Mouse (Mus musculus): Measurements from ENCODE around the gene Dyrk1b. TPM values are rescaled to one million over a fixed set of nuclear protein-coding genes. Genes with fewer than 3 reads are reported as not detected.
A peak's percentile ranks its signal among the peaks of the same experiment; 100 is the strongest.
"Not testable (repeated sequence)": the region's sequence is repeated elsewhere in the genome, so short reads cannot be mapped to it uniquely, and the experiment has no call there.

Gene Dyrk1b
- 2.8 and 3.1 TPM in 2 replicates for polyA plus RNA-seq (2016; fragmentation: Nextera tagmentation; extraction: Ambion mirVana)

DNA sequence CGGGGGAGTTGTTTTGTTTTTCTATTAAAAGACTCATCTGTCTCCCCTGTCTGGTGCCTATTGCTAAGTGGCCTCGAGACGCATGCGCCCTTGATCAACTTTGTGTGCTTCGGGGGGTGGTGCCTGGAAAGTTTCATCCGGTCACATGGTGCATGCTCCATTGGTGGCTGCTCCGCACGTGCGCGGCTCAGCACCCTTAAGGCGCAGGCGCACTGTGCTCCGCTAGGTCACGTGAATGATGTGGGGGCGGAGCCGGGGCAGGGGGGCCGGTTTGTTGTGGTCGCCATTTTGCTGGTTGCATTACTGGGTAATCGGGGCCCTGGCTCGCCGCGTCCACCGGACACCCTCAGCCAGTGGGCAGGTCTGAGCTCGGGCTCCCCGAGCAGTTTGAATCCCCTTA is at the start of gene Dyrk1b:
TSS of gene Dyrk1b (plus strand) at position 242 of the 400 bp plus-strand sequence.
- H3K27ac ChIP-seq, result peak within 1 kb of the TSS; percentile 90
- H3K9ac ChIP-seq, result peak within 1 kb of the TSS; percentile 85
- peak within 1 kb of the TSS; percentile 92 for H3K4me3 ChIP-seq
- peaks cover 81% of the 10 kb centered on the region for H3K36me3 ChIP-seq
- no peaks in the 10 kb centered on the region for H3K27me3 ChIP-seq (replicated peaks)
- WGBS (ENCODE audit: insufficient replicate concordance), result under 1% methylated on average over 25 of the region's 25 CpGs
- H3K4me2 ChIP-seq, result peak within 1 kb of the TSS; percentile 100
- H3K9me3 ChIP-seq (replicated peaks), result no peaks in the 10 kb centered on the region
- H3K4me1 ChIP-seq, result peaks cover 22% of the 10 kb centered on the region
- ATAC-seq, result peak; percentile 80

DNA sequence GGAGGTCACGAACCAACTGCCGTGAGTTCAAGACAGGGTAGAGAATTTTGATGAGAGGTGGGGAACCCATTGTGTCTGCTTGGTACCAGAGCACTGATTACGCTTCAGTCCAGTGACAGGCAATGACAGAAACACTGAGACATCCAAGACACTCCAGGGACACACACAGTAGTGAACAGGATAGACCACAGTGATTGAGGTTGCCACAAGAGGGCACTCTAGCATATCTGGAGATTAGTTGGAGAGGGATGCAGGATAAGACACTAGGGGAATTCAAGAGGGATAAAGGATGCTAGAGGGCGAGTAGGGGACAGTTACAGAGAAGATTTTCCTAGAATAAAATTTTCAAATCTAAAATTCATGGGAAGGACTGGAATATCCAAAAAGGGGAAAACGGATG is 41.7 kb upstream of the Dyrk1b start:
- no peak overlapping the region for H3K4me2 ChIP-seq
- no peak overlapping the region for H3K27ac ChIP-seq
- no peak overlapping the region for H3K9ac ChIP-seq
- WGBS (ENCODE audit: insufficient replicate concordance), result 46% methylated on average over 5 of the region's 5 CpGs
- no peak overlapping the region for H3K4me3 ChIP-seq
- H3K4me1 ChIP-seq, result no peaks in the 10 kb centered on the region
- H3K27me3 ChIP-seq (replicated peaks), result 0 out of 2 replicates have a peak, but pooled peaks cover 3% of the 10 kb centered on the region
- no peak for ATAC-seq
- H3K36me3 ChIP-seq, result no peaks in the 10 kb centered on the region
- H3K9me3 ChIP-seq (replicated peaks), result no peaks in the 10 kb centered on the region

DNA sequence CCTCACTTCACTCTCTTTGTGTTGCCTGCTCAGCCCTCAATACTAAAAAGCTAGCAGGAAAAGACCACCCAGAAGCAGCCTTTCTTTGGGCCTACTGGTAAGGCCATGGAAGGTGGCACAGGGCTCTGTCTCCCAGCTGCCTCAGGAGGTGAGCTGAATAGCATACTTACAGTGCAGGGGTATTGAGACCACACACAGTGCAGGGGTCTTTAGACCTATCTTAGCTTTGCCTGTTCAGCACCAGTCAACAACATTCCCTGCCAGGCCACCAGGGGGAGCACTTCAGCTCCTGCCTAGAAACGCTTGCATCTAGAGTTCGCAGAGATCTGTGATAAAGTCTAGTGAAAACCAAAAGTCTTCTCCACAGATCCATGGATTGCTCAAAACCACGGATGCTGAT is 31.0 kb upstream of the Dyrk1b start:
- no peak for ATAC-seq

DNA sequence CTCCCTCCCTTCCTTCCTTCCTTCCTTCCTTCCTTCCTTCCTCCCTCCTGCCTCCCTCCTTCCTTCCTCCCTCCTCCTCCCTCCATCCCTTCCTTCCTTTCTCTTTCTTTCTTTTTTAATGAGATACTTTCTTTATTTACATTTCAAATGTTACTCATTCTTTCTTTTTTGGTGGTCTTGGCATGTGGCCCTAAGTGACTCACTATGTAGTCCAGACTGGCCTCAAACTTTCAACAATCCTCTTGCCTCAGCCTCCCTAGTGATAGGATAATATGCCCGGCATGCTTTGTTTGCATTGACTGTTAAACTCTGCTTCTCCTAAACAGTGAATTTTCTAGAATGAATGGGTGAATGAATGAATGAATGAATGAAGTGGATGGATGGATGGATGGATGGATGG is 29.4 kb upstream of the Dyrk1b start:
- no peaks in the 10 kb centered on the region for H3K9me3 ChIP-seq (replicated peaks)
- 0 out of 2 replicates have a peak, but pooled peaks cover 6% of the 10 kb centered on the region for H3K27me3 ChIP-seq (replicated peaks)
- H3K27ac ChIP-seq, result no peak overlapping the region
- WGBS (ENCODE audit: insufficient replicate concordance), result 64% methylated on average over 1 of the region's 1 CpGs
- no peak for ATAC-seq
- no peak overlapping the region for H3K4me3 ChIP-seq
- no peaks in the 10 kb centered on the region for H3K36me3 ChIP-seq
- no peaks in the 10 kb centered on the region for H3K4me1 ChIP-seq
- H3K4me2 ChIP-seq, result no peak overlapping the region
- no peak overlapping the region for H3K9ac ChIP-seq

More for the DNA sequence above, 31.0 kb upstream of the Dyrk1b start:
- H3K4me3 ChIP-seq, result no peak overlapping the region
- peaks cover 5% of the 10 kb centered on the region for H3K9me3 ChIP-seq (replicated peaks)
- H3K36me3 ChIP-seq, result no peaks in the 10 kb centered on the region
- no peak overlapping the region for H3K27ac ChIP-seq
- no peaks in the 10 kb centered on the region for H3K4me1 ChIP-seq
- 18% methylated on average over 3 of the region's 3 CpGs for WGBS (ENCODE audit: insufficient replicate concordance)
- no peak overlapping the region for H3K4me2 ChIP-seq
- no peak overlapping the region for H3K9ac ChIP-seq
- 0 out of 2 replicates have a peak, but pooled peaks cover 6% of the 10 kb centered on the region for H3K27me3 ChIP-seq (replicated peaks)

DNA sequence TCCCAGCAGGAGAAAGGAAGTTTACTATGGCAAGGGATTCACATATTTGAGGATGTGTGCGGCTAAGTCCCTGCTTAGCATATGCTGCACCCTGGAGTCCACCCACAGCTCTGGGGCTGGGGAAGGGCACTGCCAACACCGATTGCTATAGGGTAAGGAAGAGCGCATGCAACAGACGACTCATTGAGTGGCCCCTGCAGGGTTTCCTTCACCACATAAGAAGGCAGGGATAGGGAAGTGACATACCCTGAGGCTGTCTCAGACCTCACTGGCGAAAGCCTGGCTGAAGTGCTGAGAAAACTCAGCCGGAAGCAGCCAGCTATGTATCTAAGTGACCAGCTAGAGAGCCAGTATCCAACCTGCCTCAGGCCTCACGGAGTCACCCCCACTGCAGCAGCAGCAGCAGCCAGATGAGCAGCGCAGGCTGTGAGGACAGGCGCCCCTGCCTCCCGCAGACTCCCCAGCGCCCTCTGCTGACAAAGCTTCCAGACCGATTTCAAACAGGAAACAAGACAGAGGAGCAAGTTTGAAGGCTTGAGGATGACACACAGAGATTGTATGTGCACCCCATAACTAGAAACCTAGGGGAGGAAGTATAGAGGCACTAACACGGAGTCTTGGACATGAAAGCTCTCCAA is 27.6 kb upstream of the Dyrk1b start:
- 10% methylated on average over 13 of the region's 13 CpGs for WGBS (ENCODE audit: insufficient replicate concordance)
- H3K4me1 ChIP-seq, result no peaks in the 10 kb centered on the region
- H3K9me3 ChIP-seq (replicated peaks), result no peaks in the 10 kb centered on the region
- H3K4me3 ChIP-seq, result no peak overlapping the region
- H3K27me3 ChIP-seq (replicated peaks), result 0 out of 2 replicates have a peak, but pooled peaks cover 3% of the 10 kb centered on the region
- H3K27ac ChIP-seq, result no peak overlapping the region
- H3K9ac ChIP-seq, result no peak overlapping the region
- ATAC-seq, result no peak
- no peak overlapping the region for H3K4me2 ChIP-seq
- H3K36me3 ChIP-seq, result no peaks in the 10 kb centered on the region

DNA sequence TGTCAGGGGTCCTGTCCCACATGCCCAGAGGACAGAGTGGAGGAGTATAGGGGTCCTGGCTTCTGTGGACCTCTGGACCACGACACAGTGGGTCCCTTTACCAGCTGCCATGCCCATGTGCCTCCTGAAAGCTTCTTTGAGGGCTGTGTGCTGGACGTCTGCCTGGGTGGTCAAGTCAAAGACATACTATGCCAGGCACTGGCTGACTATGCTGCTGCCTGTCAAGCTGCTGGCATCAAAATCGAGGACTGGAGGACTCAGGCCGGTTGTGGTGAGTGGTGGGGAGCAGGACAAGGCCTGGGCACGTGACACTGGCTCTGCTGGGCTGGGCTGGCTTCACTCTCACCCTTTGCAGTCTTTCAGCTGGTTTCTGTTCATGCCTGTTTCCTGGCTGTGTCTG is 25.7 kb upstream of the Dyrk1b start:
- not testable (repeated sequence) for H3K4me2 ChIP-seq; ATAC-seq; H3K4me3 ChIP-seq; H3K27me3 ChIP-seq (replicated peaks); H3K9ac ChIP-seq; H3K36me3 ChIP-seq; H3K4me1 ChIP-seq; H3K9me3 ChIP-seq (replicated peaks); H3K27ac ChIP-seq
- WGBS (ENCODE audit: insufficient replicate concordance), result 27% methylated on average over 5 of the region's 5 CpGs

DNA sequence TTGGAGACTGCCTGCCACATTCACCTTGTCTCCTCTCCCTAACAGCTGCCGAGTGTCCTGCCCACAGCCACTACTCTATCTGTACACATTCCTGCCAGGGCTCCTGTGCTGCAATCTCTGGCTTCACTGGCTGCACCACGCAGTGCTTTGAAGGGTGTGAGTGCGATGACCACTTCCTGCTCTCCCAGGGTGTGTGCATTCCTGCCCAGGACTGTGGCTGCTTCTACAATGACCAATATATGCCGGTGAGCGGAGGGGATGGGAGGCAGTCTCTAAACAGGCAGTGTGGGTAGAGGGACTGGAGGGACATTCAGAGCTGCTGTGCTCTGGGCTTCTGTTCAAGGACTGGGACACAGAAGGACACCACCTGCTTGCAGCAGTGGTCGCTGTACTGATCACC is 20.0 kb upstream of the Dyrk1b start:
- Histone ChIP-seq H3K4me1 (no peaks in the 10 kb centered on the region), H3K27ac (no peak overlapping the region), H3K36me3 (no peaks in the 10 kb centered on the region), H3K4me3 (no peak overlapping the region), H3K27me3 (replicated peaks) (peaks cover 13% of the 10 kb centered on the region; the same call in 1 of the 2 replicates), H3K9ac (no peak overlapping the region), H3K4me2 (no peak overlapping the region), H3K9me3 (replicated peaks) (no peaks in the 10 kb centered on the region)
- ATAC-seq, result no peak
- 34% methylated on average over 6 of the region's 6 CpGs for WGBS (ENCODE audit: insufficient replicate concordance)

DNA sequence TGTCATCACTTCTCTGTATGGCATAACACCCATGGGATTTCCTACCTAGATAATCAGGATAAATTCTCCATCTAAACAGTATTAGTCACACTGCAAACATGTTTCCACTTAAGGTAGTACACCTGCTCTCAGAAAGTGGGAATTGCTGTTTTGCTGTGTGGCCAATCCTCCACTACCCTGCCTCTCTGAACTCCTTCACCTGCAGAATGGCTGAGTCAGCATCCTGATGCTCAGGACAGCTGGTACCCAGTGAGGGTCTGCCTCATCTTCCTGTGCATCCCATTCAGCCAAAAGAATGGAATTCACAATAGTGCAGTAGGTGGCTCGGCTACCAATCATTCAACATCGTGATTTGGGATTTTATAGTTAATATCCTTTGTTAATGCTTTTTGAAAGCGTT is 19.4 kb upstream of the Dyrk1b start:
- WGBS (ENCODE audit: insufficient replicate concordance), result 60% methylated on average over 3 of the region's 3 CpGs
- no peaks in the 10 kb centered on the region for H3K36me3 ChIP-seq
- H3K4me3 ChIP-seq, result no peak overlapping the region
- H3K27ac ChIP-seq, result no peak overlapping the region
- H3K9me3 ChIP-seq (replicated peaks), result no peaks in the 10 kb centered on the region
- no peaks in the 10 kb centered on the region for H3K4me1 ChIP-seq
- H3K27me3 ChIP-seq (replicated peaks), result peaks cover 13% of the 10 kb centered on the region; the same call in 1 of the 2 replicates
- H3K4me2 ChIP-seq, result no peak overlapping the region
- ATAC-seq, result no peak
- H3K9ac ChIP-seq, result no peak overlapping the region

DNA sequence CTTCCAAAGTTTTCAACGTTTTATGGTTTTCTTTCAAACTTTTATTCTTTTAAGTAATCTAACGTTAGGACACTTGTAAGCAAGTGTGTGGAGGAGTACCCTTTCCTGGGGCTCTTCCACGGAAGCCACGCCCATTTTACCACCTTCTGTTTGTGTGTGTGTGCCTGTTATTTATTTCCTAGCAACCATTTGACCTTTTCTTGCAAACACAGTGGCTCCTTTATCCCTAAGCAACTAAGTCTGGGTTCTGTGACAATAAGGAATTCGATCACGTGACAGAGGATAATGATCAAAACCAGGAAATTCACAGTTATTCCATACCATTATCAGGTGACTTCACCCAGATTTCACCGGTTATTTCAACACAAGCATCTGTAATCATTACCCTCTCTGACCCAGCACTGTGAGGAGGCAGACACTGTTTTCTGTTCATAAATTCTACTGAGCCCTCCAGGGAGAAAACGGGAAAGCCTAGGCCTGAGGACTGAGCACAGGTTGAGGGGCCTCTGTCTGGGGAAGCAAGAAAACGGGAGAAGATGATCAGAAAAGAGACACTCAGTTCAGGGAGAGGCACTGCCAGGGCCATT is 18.0 kb upstream of the Dyrk1b start:
- H3K4me3 ChIP-seq, result no peak overlapping the region
- H3K36me3 ChIP-seq, result no peaks in the 10 kb centered on the region
- ATAC-seq, result no peak
- no peaks in the 10 kb centered on the region for H3K4me1 ChIP-seq
- H3K4me2 ChIP-seq, result no peak overlapping the region
- H3K27ac ChIP-seq, result no peak overlapping the region
- 42% methylated on average over 9 of the region's 9 CpGs for WGBS (ENCODE audit: insufficient replicate concordance)
- H3K9me3 ChIP-seq (replicated peaks), result peaks cover 7% of the 10 kb centered on the region
- H3K27me3 ChIP-seq (replicated peaks), result peaks cover 13% of the 10 kb centered on the region; the same call in 1 of the 2 replicates
- H3K9ac ChIP-seq, result no peak overlapping the region

DNA sequence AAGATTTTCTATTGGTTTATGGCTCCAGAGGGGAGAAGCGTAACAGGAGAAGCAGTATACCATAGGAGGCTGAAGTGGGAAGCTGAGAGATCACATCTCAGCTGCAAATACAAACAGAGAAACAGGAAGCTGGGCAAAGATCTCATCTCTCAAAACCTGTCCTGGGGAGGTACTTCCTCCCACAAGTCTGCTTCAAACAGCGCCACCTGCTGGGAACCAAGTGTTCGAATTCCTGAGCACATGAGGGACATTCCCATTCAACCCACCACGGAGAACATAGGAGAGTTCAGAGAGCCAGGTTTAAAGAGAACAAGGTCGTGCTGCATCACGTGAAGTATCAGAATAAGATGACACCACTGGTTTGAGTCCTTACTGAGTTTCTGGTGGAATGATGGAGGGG is 13.9 kb upstream of the Dyrk1b start:
- ATAC-seq, result no peak
- Histone ChIP-seq H3K4me3 (no peak overlapping the region), H3K36me3 (no peaks in the 10 kb centered on the region), H3K9me3 (replicated peaks) (peaks cover 7% of the 10 kb centered on the region), H3K4me2 (no peak overlapping the region), H3K4me1 (peaks cover 13% of the 10 kb centered on the region), H3K27me3 (replicated peaks) (peaks cover 4% of the 10 kb centered on the region; the same call in 1 of the 2 replicates), H3K27ac (no peak overlapping the region), H3K9ac (no peak overlapping the region)
- WGBS (ENCODE audit: insufficient replicate concordance), result 65% methylated on average over 6 of the region's 6 CpGs

DNA sequence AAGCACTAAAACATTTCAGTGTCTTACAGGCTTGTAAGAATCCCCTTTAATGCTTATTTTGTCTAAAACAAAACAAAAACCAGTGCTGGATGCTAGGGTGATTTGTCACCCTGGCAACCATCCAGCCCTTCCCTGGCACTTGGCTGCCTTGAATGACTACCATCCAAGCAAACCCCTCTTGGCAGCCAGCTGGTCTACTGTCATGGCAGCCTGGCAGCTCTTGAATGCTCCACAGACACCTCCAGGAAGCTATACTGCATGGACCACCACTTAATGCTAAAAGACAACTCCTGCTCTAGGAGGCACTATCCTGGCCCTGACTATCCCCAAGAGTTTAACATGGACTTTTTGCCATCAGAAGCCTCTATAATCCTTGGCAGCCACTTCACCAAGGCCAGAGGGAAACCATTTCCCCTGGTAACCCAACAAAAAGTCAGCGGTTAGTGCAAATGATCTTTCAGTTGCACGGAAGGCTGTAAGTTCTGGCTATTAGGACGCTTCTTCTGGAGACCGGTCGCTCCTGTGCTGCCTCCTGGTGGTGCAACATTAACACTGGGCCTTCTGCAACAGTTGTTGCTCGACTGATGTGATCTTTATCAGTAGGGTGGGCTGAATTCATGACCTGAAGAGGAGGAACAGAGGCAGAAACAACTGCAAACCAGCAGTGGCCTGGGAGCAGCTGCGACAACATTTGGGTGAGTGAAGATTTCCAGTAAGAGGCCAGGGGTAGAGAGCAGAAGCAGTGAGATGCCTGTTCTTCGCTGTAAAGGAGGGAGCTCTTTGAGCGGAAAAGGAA is 10.8 kb upstream of the Dyrk1b start:
- peak; percentile 37; the same call in 1 of the 2 replicates for ATAC-seq
- Histone ChIP-seq H3K9me3 (replicated peaks) (peaks cover 7% of the 10 kb centered on the region), H3K27me3 (replicated peaks) (no peaks in the 10 kb centered on the region), H3K4me1 (peaks cover 43% of the 10 kb centered on the region), H3K27ac (peak overlapping the region; percentile 92), H3K36me3 (no peaks in the 10 kb centered on the region), H3K4me3 (peak overlapping the region; percentile 90), H3K9ac (peak overlapping the region; percentile 84), H3K4me2 (peak overlapping the region; percentile 99)
- WGBS (ENCODE audit: insufficient replicate concordance), result 6% methylated on average over 9 of the region's 9 CpGs

All from liver, embryonic 12.5 days (tissue).